Mouse (Mus musculus) gastrocnemius, adult 2 months (tissue): Measurements from ENCODE around the gene Shank3. TPM values are rescaled to one million over a fixed set of nuclear protein-coding genes. Genes with fewer than 3 reads are reported as not detected.
A peak's percentile ranks its signal among the peaks of the same experiment; 100 is the strongest.

Source experiments
- DNase-seq: peaks from one replicate; pipeline ENCODE4 v3.0.0; 2022
- H3K27ac ChIP-seq: fragments of 200-600 bp; 2 replicates; pipeline ENCODE4 v1.8.1; 2022; ENCODE audit warnings: mild to moderate bottlenecking
- H3K4me3 ChIP-seq: fragments of 200-600 bp; 2 replicates; pipeline ENCODE4 v1.8.1; 2022; ENCODE audit warnings: mild to moderate bottlenecking, moderate library complexity
- CTCF ChIP-seq: fragments of 200-600 bp; IDR thresholded peaks from 2 replicates; pipeline ENCODE4 v1.8.1; 2022; ENCODE audit warnings: antibody characterized with exemption, mild to moderate bottlenecking, moderate library complexity
- intact Hi-C: fragments of 180-260 bp; cut with DNase I; formaldehyde crosslinking; loops from one replicate; pipeline ENCODE4 v1.15.1; 2025
- total RNA-seq, 2 experiments: library from RNA; stranded (reverse); gene quantifications; 2 replicates each; pipeline ENCODE4 v1.2.3; 2021

The Shank3 gene
- total RNA-seq, 2 experiments from 2014 or later = 12.2 to 20.4 TPM

GRCm38 (mm10) chr15:89556401-89557178 lies 57.2 kb downstream of the Shank3 start:
- H3K27ac ChIP-seq = no peak overlapping the region; the same call in 1 of the 2 replicates
- H3K4me3 ChIP-seq = peak overlapping the region; percentile 19
- intact Hi-C loops = no loop called here
- no peak for TF ChIP-seq CTCF
- DNase-seq = no peak

- intact Hi-C loops = no loop called here
- DNase-seq = no peak
- TF ChIP-seq CTCF = no peak
- no peak overlapping the region for H3K27ac ChIP-seq
- H3K4me3 ChIP-seq = peak overlapping the region; percentile 19
Measured at GRCm38 (mm10) chr15:89557179-89557995, 58.0 kb downstream of the Shank3 start.

- TF ChIP-seq CTCF = no peak
- H3K4me3 ChIP-seq = no peak overlapping the region
- H3K27ac ChIP-seq = no peak overlapping the region
- no peak for DNase-seq
- intact Hi-C loops = no loop called here
Measured at GRCm38 (mm10) chr15:89557996-89558390, 58.6 kb downstream of the Shank3 start.

- Histone ChIP-seq H3K4me3 (no peak overlapping the region), H3K27ac (no peak overlapping the region)
- TF ChIP-seq CTCF = no peak
- DNase-seq = no peak
- intact Hi-C loops = no loop called here
Measured at GRCm38 (mm10) chr15:89559202-89559731, 59.8 kb downstream of the Shank3 start.

GRCm38 (mm10) chr15:89568114-89568513 lies 68.7 kb downstream of the Shank3 start, which contains the start of gene Acr:
Gene Acr, plus strand, starts transcription at chr15:89568326.
- no peak for DNase-seq
- H3K4me3 ChIP-seq = no peak within 1 kb of the TSS
- TF ChIP-seq CTCF = no peak
- intact Hi-C loops = no loop called here
- H3K27ac ChIP-seq = no peak within 1 kb of the TSS

GRCm38 (mm10) chr15:89572147-89572546 lies 72.7 kb downstream of the Shank3 start:
- Histone ChIP-seq H3K27ac (peak overlapping the region; percentile 12; the same call in 1 of the 2 replicates), H3K4me3 (no peak overlapping the region)
- no peak for TF ChIP-seq CTCF
- no peak for DNase-seq
- intact Hi-C loops = no loop called here

GRCm38 (mm10) chr15:89582494-89582893 lies 83.1 kb downstream of the Shank3 start:
- Histone ChIP-seq H3K27ac (no peak overlapping the region), H3K4me3 (no peak overlapping the region)
- intact Hi-C loops = no loop called here
- DNase-seq = no peak
- no peak for TF ChIP-seq CTCF

- H3K4me3 ChIP-seq = 0 out of 2 replicates have a peak overlapping the region, but pooled peaks have one; percentile 19
- no peak for DNase-seq
- H3K27ac ChIP-seq = peak overlapping the region; percentile 74
- no peak for TF ChIP-seq CTCF
- intact Hi-C loops = no loop called here
Measured at GRCm38 (mm10) chr15:89585101-89585500, 85.7 kb downstream of the Shank3 start.

- H3K27ac ChIP-seq = peak overlapping the region; percentile 74
- TF ChIP-seq CTCF = no peak
- H3K4me3 ChIP-seq = no peak overlapping the region
- intact Hi-C loops = no loop called here
- DNase-seq = no peak
Measured at GRCm38 (mm10) chr15:89585631-89586030, 86.2 kb downstream of the Shank3 start.

GRCm38 (mm10) chr15:89589146-89589545 lies 89.7 kb downstream of the Shank3 start:
- Histone ChIP-seq H3K4me3 (no peak overlapping the region), H3K27ac (no peak overlapping the region)
- intact Hi-C loops = no loop called here
- DNase-seq = no peak
- TF ChIP-seq CTCF = no peak

- Histone ChIP-seq H3K4me3 (peak overlapping the region; percentile 95), H3K27ac (peak overlapping the region; percentile 78)
- intact Hi-C loops = no loop called here
- DNase-seq = no peak
- TF ChIP-seq CTCF = no peak
Measured at GRCm38 (mm10) chr15:89591317-89591716, 91.9 kb downstream of the Shank3 start.

- peak; percentile 92 for DNase-seq
- intact Hi-C loops = no loop called here
- no peak for TF ChIP-seq CTCF
- peak within 1 kb of the TSS; percentile 95 for H3K4me3 ChIP-seq
- peak within 1 kb of the TSS; percentile 78 for H3K27ac ChIP-seq
Measured at GRCm38 (mm10) chr15:89591723-89592455, 92.5 kb downstream of the Shank3 start, which contains the start of gene Rabl2. Gene Rabl2, minus strand, starts transcription at chr15:89591923.
